Mouse (Mus musculus) left cerebral cortex, adult 8-10 months (tissue): Measurements from ENCODE around the gene A630095N17Rik. TPM values are rescaled to one million over a fixed set of nuclear protein-coding genes. Genes with fewer than 3 reads are reported as not detected.
"Not testable (repeated sequence)": the region's sequence is repeated elsewhere in the genome, so short reads cannot be mapped to it uniquely, and the experiment has no call there.

Source experiments
- DNase-seq, 2 experiments: peaks; one replicate each; pipeline ENCODE4 v3.0.0; 2022; ENCODE audit warnings: low spot score in 2 of 2
- total RNA-seq, 4 experiments: library from RNA; stranded (reverse); gene quantifications; 2 replicates each; pipeline ENCODE4 v1.2.4; 2022

Gene A630095N17Rik
- total RNA-seq, 4 experiments from 2014 or later: not detected

DNA sequence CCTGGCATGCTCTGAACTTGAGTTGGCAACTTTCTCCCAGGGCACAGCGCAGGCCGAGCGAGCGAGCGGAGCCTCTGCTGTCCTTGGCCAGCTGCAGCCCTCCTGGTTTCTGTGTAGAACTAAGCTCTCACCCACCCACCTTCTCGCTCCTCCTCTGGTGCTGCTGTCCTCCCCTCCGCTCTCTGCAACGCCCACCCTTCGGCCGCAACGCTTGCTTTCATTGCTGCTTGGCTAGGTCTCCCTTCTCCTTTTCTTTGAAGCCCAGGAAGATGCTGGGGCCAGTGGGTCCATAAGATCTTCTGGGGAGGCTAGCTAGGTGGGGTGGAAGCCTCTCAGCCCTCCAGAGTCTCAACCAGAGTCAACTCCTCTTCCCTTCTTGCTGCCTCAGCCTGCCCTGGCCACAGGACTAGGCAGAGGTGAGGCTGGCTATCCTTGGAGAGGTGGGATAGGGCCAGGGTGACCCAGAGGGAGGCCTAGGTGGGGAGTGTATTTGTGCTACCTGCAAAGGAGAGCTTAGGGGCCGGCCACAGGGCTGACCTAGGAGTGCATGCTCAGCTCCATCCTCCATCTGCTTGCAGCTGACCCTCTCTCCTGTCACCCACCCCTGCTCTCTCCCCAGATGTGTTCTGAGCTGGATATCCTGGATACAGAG, 12.4 kb upstream of the A630095N17Rik start:
- no peak for DNase-seq

DNA sequence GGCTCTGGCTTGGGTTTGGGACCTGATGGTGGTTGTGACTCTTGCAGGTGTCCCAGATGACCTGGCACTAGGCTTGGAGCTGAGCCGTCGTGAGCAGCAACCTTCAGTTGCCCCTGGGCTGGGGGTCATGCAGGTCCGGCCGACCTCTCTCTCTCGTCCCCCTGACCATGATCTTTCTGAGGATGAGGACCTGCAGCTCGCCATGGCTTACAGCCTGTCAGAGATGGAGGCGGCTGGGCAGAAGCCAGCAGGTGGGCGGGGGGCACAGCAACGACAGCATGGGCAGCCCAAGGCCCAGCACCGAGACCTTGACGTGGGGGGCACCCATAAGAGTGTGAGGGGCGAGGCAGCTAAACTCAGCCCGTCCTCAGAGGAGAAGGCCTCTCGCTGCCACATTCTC, 11.5 kb upstream of the A630095N17Rik start:
- no peak for DNase-seq

DNA sequence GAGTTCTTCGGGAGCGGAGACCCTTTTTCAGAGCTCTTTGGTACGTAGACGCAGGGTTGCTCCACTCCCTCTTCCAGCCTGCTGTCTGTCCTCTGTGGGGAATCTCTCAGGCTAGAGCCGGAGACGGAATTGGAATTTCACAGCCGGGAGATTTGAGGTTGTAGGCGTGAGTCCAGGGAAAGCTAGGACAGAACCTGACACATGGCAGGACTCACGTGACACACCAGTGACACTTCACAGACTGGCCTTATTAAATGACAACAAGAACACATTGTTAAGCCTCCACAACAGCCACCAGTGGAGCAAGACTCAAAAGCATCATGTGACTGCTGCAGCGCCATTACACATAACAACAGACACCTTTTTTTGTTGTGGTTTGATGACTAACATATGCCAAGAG, 7.7 kb upstream of the A630095N17Rik start:
- peak in 1 of 2 experiments; percentile 74 for DNase-seq

DNA sequence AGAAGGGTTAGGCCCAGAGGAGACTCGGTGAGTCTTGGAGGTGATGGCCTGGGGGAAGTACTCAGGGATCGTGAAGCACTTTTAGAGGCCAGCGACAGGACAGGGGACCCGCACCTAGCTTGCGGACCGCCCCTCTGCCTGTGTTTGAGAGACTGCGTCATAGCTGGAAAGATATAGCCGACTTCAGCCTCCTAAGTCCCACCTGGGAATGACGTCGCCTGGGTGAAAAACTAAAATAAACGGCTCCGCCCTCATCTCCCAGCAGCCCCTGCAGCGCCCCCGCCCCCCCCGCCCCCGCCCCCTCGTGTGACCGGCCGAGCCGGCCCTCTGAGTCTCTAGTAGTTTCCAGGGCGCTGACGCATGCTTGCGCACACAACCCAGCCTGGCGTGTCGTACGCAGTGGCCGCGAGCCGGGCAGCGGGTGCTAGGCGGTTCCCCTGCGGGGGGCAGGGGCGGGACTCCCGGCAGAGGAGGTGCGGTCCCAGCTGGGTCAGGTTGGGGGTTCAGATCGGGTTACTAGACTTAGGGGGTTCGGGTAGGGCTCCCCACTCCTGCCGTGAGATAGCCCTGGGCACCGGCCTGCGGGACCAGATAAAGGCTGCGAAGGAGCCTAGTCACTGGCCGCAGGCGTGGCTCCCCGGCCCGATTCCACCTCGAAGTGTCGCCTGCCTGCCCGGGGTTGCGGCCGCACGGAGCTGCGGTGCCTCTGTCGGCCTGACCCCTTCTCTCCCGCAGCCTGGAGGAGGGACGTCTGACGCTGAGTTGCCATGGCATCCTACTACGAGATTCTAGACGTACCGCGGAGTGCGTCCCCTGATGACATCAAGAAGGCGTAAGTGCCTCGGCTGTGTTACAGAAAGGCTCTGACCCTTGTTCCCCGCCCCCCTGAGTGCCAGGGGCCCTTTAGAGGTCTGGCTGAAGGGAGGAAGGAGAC, 4.5 kb upstream of the A630095N17Rik start, which contains the start of gene Dnajb2:
Dnajb2 (plus strand) TSS at position 290 of the 934 bp plus-strand sequence.
- peak; percentile 74 to 87 for DNase-seq

DNA sequence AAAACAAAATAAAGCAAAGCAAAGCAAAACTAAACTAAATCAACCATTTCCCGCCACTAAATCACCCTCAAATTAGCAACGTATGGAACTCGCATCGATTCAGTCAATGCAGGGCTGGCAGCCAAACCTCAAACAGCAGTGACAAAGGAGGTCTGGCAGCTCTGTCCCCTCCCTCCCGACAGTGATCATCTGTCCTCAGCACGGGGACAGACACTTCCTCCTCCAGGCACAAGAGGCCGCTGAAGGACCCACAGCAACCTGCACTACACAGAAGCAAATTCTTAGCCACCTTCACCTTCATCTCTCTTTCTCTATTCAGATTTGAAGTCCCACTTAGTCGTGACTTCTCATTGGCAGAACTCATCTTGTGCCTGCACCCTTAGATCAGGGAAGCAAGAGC, 2.7 kb upstream of the A630095N17Rik start:
- peak in 1 of 2 experiments; percentile 71 for DNase-seq

DNA sequence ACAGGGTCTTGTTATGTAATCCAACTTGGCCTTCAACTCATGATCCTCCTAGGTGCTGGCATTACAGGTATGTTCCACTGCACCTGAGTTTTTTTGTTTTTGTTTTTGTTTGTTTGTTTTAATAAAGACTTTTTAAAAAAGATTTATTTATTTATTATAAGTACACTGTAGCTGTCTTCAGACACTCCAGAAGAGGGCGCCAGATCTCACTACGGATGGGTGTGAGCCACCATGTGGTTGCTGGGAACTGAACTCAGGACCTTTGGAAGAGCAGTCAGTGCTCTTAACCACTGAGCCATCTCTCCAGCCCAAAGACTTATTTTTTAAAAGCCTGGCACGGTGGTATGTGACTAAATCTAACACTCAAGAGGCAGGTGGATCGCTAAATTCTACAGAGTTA, 587 bp upstream of the A630095N17Rik start:
- DNase-seq: not testable (repeated sequence)

DNA sequence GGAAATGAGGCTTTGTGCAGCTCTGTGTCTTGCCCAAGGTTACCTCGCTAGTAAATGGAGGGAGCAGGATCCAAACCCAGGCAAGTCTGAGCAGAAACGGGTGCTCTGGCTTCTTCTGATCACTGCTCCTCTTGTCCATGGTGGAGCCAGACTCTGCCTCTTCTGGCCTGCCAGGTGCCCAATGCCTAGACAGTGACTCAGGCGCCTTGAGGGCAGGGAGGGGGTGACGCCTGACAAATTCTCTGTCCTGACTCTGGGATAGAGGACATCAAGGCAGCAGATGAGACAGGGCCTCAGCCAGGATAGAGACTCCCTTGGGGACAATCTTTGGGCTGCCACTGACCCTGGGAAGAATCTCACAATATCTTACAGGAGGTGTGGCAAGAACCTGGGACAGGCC, 678 bp downstream of the A630095N17Rik start:
- DNase-seq: no peak

DNA sequence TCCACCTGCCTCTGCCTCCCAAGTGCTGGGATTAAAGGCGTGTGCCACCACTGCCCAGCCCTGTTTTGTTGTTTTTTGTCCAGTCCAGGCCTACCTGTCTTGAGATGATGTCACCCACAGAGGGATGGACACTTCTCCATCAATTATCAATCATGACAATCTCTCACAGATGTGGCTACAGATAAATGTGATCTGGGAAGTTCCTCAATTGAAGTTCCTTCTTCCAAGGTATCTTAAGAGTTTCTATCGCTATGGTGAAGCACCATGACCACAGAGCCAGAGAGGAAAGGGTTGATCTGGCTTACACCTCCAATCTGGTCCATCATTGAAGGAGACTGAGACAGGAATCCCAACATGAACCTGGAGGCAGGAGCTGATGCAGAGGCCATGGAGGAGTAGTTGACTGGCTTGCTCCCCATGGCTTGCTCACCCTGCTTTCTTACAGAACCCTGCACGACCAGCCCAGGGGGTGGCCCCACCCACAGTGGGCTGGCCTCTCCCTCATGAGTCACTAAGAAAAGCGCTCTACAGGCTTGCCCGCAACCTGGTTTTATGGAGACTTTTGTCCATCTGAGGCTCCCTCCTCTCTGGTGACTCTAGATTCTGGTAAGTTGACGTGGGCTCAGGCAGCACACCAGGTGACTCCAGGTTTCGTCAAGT, 1.4 kb downstream of the A630095N17Rik start:
- DNase-seq: peak in 1 of 2 experiments; percentile 9

DNA sequence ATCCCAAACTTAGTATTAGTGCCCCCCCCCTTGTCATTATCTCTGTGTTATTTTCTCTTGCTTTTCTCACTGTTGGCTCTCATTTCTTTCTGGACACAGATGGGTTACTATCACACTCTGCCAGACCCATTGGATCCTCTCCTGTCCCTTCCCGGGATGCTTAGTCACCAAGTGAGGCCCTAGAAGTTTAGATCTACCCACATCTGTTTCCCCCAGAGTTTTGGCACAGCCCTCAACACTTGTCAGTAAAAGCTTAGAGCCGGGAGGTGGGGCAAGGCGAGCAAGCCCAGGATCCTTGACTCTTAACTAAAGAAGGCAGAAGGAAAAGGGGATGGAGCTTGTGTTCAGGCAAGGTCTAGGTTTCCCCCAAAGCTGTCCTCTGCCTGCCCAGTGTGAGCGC, 2.7 kb downstream of the A630095N17Rik start:
- no peak for DNase-seq

DNA sequence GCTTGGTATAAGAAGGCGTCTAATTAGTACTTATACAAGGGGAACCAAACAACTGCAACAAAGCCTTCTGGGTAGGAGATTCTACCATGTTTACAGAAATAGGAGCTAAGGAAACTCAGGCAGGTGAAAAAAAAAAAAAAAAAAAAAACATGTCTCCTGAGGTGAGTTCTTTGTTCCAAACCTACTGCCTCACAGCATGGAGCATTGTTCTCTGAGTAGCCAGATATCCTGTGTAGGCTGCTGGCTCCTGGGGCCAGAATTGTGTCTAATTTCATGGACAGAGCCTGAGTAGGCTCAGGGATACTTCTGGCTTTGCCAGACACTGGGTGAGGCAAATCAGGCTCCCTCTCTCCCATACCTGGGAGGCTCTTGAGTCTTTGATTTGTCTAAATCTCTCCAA, 4.2 kb downstream of the A630095N17Rik start:
- no peak for DNase-seq

DNA sequence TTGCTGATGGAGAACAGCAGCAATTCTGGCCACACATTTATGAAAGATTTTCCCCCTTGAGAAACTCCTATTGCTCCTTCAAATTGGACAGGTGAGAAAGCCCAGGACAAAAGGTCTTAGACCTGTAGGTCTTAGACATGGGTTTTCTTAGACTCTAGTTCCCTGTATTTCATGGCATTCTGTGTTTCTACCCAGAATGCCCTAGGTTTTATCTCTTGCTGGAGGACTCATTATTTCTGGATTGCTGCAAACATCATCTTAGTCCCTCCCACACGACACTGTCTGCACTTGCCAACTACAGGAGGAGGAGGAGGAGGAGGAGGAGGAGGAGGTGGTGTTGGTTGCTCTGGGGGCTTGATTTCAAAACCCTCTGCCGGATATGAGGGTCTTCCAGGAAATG, 5.8 kb downstream of the A630095N17Rik start:
- DNase-seq: no peak

DNA sequence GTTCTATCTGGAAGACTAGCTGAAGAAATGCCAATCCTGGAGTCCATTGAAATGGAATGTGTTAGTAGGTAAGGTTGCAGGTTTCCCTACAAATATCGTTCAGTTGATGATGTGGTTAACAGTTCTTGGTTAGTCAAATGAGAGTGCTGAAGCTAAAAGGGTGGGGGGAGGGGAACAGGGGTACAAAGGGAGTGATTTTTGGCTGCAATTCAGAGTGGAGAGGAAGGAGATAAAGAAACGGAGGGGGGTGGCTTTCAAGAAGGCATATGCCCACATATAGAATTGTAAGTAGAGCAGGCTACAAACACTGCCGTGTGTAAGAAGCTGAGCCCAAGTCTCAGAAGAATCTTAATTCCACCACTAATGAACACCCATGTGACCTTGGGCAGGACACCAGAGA, 6.4 kb downstream of the A630095N17Rik start:
- no peak for DNase-seq

DNA sequence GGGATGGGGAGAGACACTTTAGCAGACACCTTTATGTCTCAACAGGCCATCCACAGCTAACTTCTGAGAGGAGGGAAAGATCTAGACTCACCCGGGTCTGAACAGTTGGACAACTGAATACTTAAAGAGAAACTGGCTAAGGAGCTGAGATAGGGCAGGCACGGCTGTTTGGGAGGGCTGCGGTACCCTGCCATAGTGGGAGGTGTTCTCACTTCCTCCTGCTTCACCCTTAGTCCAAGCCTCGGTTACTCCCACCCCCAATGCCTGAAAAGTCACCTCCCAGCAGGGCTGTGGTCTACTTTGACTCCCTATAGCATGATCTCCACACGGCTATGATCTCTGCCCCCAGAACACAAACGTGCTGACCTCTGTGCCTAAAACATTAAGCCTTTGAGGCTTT, 8.4 kb downstream of the A630095N17Rik start:
- no peak for DNase-seq

DNA sequence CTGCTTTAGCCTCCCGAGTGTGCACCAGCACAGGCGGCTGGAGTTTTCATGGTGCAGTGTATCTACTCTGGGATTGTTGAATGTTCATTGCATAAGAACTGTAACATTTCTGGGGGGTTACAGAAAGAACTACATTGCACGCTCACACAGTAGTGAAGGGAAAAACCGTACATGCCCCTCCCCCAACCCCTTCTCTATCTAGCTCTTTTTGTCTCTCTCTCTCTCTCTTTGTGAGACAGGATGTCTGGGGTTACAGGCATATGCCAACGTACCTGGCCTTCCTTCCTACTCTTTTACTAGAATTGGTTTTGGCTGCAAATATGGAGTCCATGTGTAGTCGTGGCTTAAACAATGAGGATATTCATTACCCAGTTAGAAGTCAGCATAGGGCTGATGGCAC, 9.0 kb downstream of the A630095N17Rik start:
- no peak for DNase-seq

DNA sequence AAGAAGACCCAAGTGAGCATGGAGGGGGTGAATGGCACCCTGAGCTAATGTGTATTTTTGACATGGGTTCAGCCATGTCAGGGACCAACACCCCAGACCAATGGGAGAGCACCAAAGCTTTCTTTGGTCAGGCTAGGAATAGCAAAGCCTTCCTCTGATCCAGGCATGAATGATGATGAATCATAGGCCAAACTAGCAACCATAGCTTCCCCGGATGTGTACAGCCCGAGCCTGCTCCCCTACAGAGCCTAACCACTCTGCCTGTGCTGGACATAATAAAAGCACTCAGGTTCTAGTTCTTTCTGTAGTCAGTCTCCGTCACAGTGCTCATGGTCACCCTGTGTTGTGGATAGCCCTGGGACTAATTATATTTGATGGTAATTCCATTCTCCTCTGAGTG, 10.4 kb downstream of the A630095N17Rik start:
- DNase-seq: no peak

DNA sequence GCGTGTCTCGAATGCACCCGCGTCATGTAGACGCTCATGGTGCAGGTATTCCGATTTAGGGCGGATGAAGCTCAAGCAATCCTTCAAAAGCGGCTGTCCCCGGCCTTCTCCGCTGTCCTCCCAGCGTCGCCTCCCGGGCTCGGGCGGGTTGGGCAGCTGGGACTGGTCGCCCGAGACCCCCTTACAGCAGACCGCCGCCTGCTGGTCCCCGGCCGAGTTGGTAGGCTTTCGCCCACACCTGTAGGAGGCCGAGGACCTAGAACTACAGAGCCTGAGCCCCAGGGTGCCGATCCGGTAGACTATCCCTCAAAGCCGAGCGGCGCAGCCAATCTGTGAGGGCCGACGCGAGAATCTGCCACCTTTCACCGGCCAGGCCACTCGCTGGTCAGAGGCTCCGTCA, 12.4 kb downstream of the A630095N17Rik start, which contains the start of gene Tuba4a:
Tuba4a (minus strand) TSS at position 335 of the 400 bp plus-strand sequence.
- DNase-seq: no peak

DNA sequence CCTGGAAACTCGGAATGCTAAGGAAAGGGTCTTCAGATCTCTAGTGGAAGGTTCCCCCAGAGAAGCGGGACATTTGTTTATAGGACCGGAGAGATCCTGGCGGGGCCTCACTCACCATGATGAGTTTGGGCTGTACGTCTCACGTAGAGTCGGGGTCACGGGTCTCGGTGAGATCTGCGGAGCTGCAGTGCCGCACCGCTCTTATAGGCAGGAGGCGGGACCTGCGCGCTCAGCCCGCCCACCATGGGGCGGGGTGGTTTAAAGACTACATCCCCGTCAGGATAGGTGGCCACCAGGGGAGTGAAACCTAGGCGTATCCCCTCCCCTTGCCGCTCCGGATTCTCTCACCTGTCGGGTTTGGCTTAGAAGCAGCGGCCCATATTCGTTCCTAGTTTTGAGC, 12.8 kb downstream of the A630095N17Rik start:
- DNase-seq: peak; percentile 92 to 93

DNA sequence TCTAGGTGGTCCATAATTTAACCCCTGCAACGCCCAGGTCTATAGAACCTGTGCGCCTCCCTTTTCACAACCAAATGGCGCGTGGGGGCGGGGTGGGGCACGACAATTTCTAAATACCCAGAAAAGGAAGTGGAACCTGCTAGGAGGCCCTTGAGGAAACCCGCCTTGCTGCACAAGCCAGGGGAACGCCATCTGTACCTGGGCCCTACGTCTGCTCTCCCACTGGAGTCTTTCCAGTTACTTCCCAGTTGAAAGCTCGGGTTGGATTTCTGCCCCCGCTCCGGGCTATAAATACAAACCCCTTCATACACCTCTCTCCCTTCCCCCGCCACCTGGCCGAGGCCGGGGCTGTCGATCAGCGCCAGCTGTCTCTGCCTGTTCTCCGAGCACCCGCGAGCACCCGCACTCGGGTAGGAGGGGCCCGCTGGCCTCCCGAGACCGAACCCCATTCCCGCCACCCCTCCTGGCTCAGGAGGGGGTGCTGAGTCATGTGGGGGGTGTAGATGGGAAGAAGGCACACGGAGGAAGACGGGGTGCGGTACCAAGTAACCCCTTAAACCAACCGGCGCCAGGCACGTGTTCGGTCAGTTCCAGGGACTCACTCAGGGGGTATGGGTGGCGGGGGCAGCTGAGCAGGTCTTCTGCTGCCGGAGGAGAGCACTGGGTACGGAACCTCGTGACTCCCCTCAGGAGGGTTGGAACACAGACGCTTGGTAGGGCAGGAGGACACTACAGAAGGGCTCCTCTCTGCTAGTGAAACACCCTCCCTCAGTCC, 13.5 kb downstream of the A630095N17Rik start:
- DNase-seq: peak; percentile 50 to 89

DNA sequence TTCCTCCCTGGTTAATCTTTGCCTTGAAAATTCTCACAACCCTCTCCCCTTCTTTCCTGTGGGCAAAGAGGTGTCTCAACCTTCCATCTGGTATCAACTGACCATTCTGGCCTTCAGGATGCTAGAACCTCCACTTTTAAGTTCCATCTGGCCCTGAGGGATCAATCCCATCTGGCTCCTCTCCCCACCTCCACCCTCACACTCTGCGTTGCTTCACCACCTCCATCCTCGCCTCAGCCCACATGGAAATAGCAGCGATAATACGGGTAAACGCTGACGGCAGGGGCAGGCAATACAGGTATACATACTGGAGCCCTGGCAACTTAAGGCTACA, 14.0 kb downstream of the A630095N17Rik start:
- no peak for DNase-seq

DNA sequence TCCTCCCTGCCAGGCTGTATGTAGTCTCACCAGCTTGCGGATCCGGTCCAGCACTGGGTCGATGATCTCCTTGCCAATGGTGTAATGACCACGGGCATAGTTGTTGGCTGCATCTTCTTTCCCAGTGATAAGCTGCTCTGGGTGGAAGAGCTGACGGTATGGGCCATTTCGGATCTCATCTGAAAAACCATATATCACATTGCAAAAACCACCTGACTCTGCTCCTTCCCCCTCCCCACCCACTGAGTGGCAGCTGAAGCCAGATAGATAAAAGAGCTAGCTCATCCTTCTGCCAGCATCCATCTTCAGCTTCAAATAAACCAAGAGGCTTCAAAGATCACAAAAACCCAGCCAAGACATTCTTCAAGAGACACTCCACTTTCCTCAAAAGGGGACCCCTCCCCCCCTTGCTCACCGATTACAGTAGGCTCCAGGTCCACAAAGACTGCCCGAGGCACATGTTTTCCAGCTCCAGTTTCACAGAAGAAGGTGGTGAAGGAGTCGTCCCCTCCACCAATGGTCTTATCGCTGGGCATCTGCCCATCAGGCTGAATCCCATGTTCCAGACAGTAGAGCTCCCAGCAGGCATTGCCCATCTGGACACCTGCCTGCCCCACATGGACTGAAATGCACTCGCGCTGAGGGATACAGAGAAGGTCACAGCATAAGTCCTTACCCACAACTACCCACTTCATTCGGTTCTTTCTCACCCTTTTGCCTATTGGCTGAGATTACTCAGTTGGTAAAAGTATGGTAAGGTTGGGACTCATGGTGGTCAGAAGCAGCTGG, 14.9 kb downstream of the A630095N17Rik start:
- DNase-seq: no peak
